Mouse (Mus musculus): Measurements from ENCODE around the gene Syn3.

DNA sequence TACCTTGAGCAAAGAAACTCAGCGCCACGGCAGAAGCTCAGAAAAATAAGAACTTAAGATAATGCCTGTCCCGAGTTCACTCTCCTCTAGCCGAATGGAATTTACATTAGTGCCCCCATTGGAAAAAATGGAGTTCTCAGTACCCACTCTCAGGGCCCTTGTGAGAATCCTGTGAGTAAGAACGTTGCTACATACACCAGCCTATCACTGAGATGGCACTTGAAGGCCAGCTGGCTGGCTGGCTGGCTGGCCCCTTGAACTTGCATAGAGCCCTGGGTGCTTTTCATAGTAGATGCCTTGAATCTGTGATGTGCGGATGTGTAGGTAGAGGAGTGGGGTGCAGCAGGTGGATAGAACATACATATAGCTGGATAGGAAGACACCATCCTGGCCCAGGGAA, 155.3 kb downstream of the Syn3 start:
- no peak for TF ChIP-seq CTCF (IDR thresholded peaks at IDR 0.05; ENCODE audit: extremely low read depth, insufficient read depth, low read length)
- TF ChIP-seq POLR2A (IDR thresholded peaks at IDR 0.05; ENCODE audit: extremely low read depth, insufficient read depth, low read length) = no peak

All from cortical plate, adult 2 months (tissue).